Mouse (Mus musculus): ENCODE measurements at regions not wholly inside any gene's neighbourhood (a gene's known extent, or its start where the extent isn't known, plus 50 kb on each side); places are given as distances from the start of the nearest gene placed in this dataset.

DNA sequence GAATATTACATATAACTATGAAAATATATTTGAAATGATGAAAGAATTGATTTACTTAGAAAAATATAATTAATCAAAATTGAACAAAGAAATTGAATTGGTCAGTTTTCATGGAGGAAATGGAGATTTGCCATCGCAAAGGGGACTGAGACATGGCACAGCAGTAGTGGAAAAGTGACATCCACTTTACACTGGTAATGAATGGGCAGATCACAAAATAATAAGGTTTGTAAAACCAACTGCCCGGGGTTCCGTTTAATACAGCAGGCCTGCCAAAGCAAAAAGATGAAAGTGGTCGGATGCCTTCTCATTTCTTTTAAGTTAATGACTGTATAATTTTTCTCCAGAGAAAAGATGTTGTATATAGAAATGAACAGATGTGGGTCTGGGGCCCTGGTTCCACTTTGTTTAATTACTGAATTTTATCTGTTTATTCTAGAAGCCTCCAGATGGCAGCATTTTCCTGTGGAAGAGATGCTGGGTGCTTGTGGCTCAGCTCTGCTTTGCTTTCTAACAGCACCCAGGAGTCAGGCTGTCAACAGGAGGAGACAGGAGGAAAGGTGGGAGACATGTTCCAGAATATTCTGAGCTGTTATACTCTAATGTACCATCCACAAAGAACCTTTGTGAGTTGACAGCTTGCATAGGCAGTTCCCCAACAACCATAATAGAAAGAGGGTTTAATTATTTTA lies 75.6 kb upstream of the Fbxl17 start:
- DNase-seq (ENCODE audit: extremely low read depth, low read depth): peak; percentile 8

DNA sequence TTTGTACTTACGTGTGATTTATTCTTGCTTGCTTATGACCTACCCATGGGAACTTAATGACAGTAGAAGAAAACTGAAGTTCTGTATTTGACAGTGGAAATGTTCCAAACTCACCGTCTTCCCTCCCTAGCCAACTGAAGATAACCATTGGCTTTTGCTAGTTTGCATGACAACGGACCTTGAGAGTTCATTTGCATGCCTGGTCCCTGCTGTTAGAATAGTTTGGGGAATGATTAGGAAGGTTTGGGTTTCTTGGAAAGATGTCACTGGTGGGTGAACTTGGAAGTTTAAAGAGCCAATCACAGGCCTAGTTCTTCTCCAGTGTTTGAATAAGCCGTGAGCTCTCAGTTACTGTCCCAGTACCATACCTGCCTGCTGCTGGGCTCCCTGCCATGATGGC lies 83.1 kb upstream of the Fbxl17 start:
- no peak for DNase-seq (ENCODE audit: extremely low read depth, low read depth)

GRCm38 (mm10) chr17:63607021-63607751 lies 107.4 kb upstream of the Fbxl17 start:
- no peak for DNase-seq (ENCODE audit: extremely low read depth, low read depth)

GRCm38 (mm10) chr17:63622726-63623125 lies 122.9 kb upstream of the Fbxl17 start:
- no peak for DNase-seq (ENCODE audit: extremely low read depth, low read depth)

- DNase-seq (ENCODE audit: extremely low read depth, low read depth): no peak
Observed at GRCm38 (mm10) chr17:63637598-63637997, 137.8 kb upstream of the Fbxl17 start.

- no peak for DNase-seq (ENCODE audit: extremely low read depth, low read depth)
Observed at GRCm38 (mm10) chr17:63644390-63644789, 144.6 kb upstream of the Fbxl17 start.

- DNase-seq (ENCODE audit: extremely low read depth, low read depth): no peak
Observed at GRCm38 (mm10) chr17:63657687-63658086, 157.9 kb upstream of the Fbxl17 start.

DNA sequence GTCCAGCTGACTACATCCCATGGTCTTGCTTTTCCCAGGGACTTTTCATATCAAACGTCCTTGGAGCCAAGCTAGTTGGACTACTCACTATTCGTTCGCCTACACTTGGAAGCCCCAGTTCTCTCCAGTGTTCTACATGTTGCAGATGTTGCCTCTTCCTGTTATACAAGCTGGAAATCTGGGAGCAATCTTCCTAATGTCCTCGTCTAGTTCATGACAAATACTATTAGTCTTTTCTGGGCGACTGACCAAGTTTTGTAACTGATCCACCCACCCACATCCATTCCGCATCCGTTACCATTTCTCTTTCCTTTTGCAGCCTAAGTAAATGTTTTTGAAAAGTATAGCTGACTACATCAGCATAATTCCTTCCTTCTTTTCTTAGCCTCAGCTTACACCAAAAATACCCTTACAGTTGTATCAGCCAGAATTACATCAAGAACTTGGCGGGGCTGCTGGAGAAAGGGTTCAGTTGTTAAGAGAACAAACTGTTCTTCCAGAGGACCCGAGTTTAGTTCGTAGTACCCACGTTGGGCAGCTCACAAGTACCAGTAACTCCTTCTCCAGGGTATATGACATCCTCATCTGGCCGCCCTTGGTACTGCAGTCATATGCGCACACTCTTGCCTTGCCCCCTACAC lies 161.1 kb upstream of the Fbxl17 start:
- DNase-seq (ENCODE audit: extremely low read depth, low read depth): no peak

GRCm38 (mm10) chr17:63661584-63661983 lies 161.8 kb upstream of the Fbxl17 start:
- DNase-seq (ENCODE audit: extremely low read depth, low read depth): no peak

DNA sequence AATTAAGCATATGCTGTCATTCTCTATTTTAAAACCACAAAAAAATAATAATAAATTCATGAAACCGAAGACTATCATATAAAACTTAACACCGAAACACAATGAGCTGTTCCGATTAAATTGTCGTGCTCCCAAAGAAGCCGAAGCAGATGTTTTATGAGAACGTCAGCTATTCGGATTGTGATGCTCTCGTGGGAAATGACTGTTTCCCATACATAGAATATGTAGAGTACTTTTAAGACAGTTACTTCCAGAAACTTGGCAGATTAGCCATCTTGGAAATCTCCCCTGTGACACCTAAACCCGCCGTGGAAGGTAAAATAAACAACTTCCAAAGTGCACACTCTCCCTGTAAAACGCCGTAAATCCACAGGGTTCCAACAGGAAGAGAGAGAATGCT lies 162.4 kb upstream of the Fbxl17 start:
- DNase-seq (ENCODE audit: extremely low read depth, low read depth): no peak

DNA sequence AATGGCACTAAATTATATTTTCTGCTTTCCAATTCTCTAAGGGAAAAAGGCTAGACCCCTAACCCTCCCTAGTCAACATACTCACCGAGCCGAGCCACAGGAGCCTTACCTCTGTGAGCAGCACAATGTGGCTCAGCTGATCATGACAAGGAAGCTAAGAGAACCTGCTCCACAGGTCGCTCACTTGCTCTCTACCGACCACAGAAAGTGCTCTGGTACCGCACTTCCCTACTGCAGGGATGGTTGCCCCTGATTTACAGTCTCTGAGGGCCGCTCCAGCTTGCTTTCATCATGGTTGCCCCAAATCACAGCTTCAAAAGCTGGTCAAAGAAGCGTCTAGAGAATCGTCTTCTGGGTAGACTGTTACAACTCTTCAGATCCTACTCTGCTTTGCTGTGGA lies 177.0 kb upstream of the Fbxl17 start:
- no peak for DNase-seq (ENCODE audit: extremely low read depth, low read depth)

DNA sequence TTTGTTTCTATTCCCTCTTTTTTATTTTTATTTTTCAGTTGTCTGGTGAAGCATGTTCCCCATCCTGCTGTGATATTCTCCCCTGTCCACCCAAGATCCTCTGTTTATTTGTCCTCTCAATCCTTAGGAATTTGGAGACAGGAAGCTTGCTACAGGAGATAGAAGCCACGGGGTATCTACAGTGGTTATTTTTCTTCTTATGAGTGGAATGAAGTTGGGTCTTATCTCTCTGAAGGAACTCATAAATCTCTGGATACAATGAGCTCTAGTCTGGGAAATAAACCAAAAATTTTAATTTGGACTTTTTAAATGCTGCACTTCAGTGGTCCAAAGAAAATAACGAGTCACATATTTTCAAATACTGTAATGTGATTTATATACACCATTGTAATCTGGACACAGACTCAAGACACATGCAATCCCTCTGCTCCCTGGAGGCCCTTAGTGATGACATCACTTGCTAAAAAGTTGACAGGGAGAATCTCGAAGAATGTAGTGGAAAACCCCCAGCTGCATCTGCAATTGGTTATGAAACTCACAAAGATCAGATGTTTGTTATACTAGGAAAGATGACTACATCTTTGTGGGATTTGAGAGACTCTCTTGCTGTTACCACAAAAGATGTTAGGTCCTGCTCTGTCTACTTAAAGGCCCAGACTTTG lies 178.3 kb upstream of the Fbxl17 start:
- DNase-seq (ENCODE audit: extremely low read depth, low read depth): no peak

DNA sequence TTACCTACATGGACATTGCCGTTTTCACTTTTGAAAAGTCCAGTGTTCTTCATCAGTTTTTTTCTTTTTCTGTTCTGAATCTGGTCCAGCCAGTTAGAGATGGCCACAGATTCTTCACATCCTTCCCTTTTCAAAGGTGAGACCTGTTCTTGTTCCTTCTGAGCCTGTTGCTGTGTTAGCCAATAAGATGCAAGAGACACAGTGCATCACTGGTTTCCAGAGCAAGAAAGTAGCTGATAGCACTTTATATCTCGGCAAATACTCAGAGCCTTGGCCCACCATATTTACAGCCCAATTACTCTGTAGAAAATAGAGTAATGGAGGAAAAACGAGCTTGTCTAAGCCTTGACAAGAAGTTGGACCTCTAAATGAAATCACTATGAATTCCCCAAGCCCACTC lies 180.7 kb upstream of the Fbxl17 start:
- DNase-seq (ENCODE audit: extremely low read depth, low read depth): no peak

DNA sequence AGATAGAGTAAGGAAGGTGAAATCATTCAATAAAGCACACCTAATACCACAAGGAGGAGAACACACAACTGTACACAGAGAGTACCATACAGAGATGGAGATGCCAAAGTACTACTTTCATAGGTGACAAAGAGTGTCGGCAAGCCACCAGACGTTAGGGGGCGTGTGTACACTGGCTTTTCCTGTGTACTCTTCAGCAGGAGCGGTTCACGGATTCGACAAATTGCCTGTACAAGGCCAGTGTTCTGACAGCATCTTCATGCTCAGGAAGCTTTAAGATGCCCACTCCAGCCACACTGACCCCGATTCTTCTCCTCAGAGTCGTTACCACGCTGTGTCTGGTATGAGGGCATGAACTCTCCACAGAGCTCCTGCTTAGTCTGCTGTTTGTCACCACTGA lies 179.5 kb upstream of the Fer start:
- no peak for DNase-seq (ENCODE audit: extremely low read depth, low read depth)

- DNase-seq (ENCODE audit: extremely low read depth, low read depth): peak; percentile 63
Observed at GRCm38 (mm10) chr17:63684026-63684425, 178.8 kb upstream of the Fer start.

GRCm38 (mm10) chr17:63685956-63686355 lies 176.9 kb upstream of the Fer start:
- DNase-seq (ENCODE audit: extremely low read depth, low read depth): no peak

DNA sequence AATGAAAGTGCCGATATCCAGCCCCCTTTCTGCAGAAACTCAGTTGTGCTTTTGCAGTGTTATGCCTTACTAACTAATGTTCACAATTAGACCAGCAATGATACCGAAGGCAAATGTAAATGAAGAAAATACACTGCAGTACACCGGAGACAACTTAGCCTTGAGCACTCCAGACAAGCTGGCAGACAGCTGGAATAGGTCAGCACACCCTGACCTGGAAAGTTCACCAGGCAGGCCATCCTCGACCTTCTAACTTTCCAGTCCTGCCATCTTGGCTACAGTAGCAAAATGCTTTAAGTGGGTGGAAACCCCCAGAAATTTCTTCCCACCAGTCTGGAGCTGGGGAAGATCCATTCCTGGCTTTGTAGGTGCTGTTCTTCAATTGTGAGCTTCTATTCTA lies 176.5 kb upstream of the Fer start:
- DNase-seq (ENCODE audit: extremely low read depth, low read depth): no peak

DNA sequence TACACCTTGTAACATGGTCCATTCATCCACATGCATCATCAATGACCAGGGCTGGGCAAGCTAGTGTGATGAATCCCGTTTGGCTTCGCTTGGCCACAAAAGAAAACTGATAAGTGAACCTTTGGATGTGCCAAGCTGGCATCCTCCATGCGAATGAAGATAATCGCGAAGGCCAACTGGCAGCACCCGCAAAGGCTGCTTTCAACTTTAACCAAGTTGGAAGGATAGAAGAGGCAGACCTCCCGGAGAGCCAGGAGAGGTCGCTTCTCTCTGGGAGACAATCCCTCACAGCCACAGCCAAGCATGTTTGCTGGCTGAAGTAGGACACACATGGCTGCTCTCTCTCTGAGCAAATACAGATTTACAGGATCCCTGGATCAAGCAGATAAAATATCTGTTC lies 173.6 kb upstream of the Fer start:
- DNase-seq (ENCODE audit: extremely low read depth, low read depth): no peak

GRCm38 (mm10) chr17:63690829-63691689 lies 171.8 kb upstream of the Fer start:
- DNase-seq (ENCODE audit: extremely low read depth, low read depth): no peak

DNA sequence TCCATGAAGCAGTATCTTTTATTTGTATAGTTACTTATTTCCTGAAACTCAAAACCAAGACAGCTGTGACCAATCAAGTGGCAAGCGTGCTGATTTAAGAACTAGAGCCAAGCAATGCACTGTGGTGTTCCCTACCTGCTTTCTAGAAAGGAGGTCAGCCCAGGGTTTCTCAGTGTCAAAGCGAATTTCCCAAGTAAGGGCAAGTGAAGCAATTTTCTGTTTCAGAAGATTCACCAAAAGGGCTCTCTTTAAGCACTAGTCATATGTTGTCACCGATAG lies 171.2 kb upstream of the Fer start:
- no peak for DNase-seq (ENCODE audit: extremely low read depth, low read depth)

- no peak for DNase-seq (ENCODE audit: extremely low read depth, low read depth)
Observed at GRCm38 (mm10) chr17:63693274-63693673, 169.6 kb upstream of the Fer start.
